Comparison of ENCODE assay signal across 7 mouse cellular contexts in genomic region chr6:55451771-55452371, GRCm38 (mm10). TPM values are rescaled to one million over a fixed set of nuclear protein-coding genes. Genes with fewer than 3 reads are reported as not detected.
DNase-seq lines count a peak whose midpoint lies in the region; ATAC-seq and TF ChIP-seq lines count a peak whose summit lies in the region.

Gene Adcyap1r1 (plus strand): TSS chr6:55451978.

- peak within 1 kb of the TSS; percentile 69 for H3K9ac ChIP-seq in forebrain, embryonic 11.5 days (ENCODE audit: low read length)
- H3K9ac ChIP-seq in hindbrain, embryonic 11.5 days (ENCODE audit: low read depth, low read length): peak within 1 kb of the TSS; percentile 83
- H3K9ac ChIP-seq in neural tube, embryonic 14.5 days (replicated peaks; ENCODE audit: low read depth, low read length): peak within 1 kb of the TSS; percentile 93

- peak within 1 kb of the TSS; percentile 51 for H3K4me3 ChIP-seq in forebrain, embryonic 11.5 days (ENCODE audit: low read depth, low read length)
- peak within 1 kb of the TSS; percentile 68 for H3K4me3 ChIP-seq in hindbrain, embryonic 11.5 days (ENCODE audit: low read depth, low read length)
- H3K4me3 ChIP-seq in neural tube, embryonic 14.5 days (ENCODE audit: low read depth, low read length): peak within 1 kb of the TSS; percentile 71

- ATAC-seq in forebrain, embryonic 11.5 days (replicated peaks; ENCODE audit: low FRiP score): peak; percentile 94
- peak; percentile 95 for ATAC-seq in hindbrain, embryonic 11.5 days (ENCODE audit: low FRiP score)
- peak; percentile 94 for ATAC-seq in neural tube, embryonic 14.5 days (ENCODE audit: low read depth)

- peak within 1 kb of the TSS; percentile 92 for H3K4me2 ChIP-seq in forebrain, embryonic 11.5 days (ENCODE audit: low read depth, low read length, severe bottlenecking)
- H3K4me2 ChIP-seq in hindbrain, embryonic 11.5 days (replicated peaks; ENCODE audit: low read depth, low read length): peak within 1 kb of the TSS; percentile 85
- H3K4me2 ChIP-seq in neural tube, embryonic 14.5 days (ENCODE audit: low read depth, low read length): peak within 1 kb of the TSS; percentile 79

- intact Hi-C loops in left cerebral cortex, postnatal 4 days (cut with DNase I): loop anchor here (5.0 kb wide), 1 partner anchor 60 kb away; no protein-coding TSS in a partner anchor

- peaks cover 10% of the 10 kb centered on the region for H3K4me1 ChIP-seq in forebrain, embryonic 11.5 days (replicated peaks; ENCODE audit: control insufficient read depth, insufficient read depth, low read length)
- peaks cover 10% of the 10 kb centered on the region for H3K4me1 ChIP-seq in hindbrain, embryonic 11.5 days (replicated peaks; ENCODE audit: control insufficient read depth, insufficient read depth, low read length)
- peaks cover 18% of the 10 kb centered on the region for H3K4me1 ChIP-seq in neural tube, embryonic 14.5 days (ENCODE audit: control insufficient read depth, insufficient read depth, low read length)

- TF ChIP-seq CTCF in brain, embryonic 14.5 days (IDR thresholded peaks at IDR 0.05; ENCODE audit: borderline replicate concordance, extremely low read depth, insufficient read depth, insufficient read length): no peak

- H3K27me3 ChIP-seq in forebrain, embryonic 11.5 days (ENCODE audit: control insufficient read depth, insufficient read depth, low read length): peaks cover 18% of the 10 kb centered on the region
- H3K27me3 ChIP-seq in hindbrain, embryonic 11.5 days (ENCODE audit: control insufficient read depth, insufficient read depth, low read length): 0 out of 2 replicates have a peak, but pooled peaks cover 4% of the 10 kb centered on the region
- H3K27me3 ChIP-seq in neural tube, embryonic 14.5 days (ENCODE audit: control insufficient read depth, insufficient read depth, low read length): peaks cover 2% of the 10 kb centered on the region; the same call in 1 of the 2 replicates

- H3K27ac ChIP-seq in forebrain, embryonic 11.5 days (ENCODE audit: low read depth, low read length): 0 out of 2 replicates have a peak within 1 kb of the TSS, but pooled peaks have one; percentile 18
- H3K27ac ChIP-seq in hindbrain, embryonic 11.5 days (ENCODE audit: low read depth, low read length): peak within 1 kb of the TSS; percentile 83
- peak within 1 kb of the TSS; percentile 81 for H3K27ac ChIP-seq in neural tube, embryonic 14.5 days (ENCODE audit: low read depth, low read length)

- no peaks in the 10 kb centered on the region for H3K36me3 ChIP-seq in forebrain, embryonic 11.5 days (ENCODE audit: control insufficient read depth, insufficient read depth, low read length)
- H3K36me3 ChIP-seq in hindbrain, embryonic 11.5 days (ENCODE audit: control insufficient read depth, insufficient read depth, low read length): no peaks in the 10 kb centered on the region
- H3K36me3 ChIP-seq in neural tube, embryonic 14.5 days (ENCODE audit: control insufficient read depth, insufficient read depth, low read length): no peaks in the 10 kb centered on the region

- DNase-seq in ZHBTc4 (ENCODE audit: low read depth, low spot score): peak; percentile 79
- peak; percentile 93 for DNase-seq in brain, embryonic 14.5 days (ENCODE audit: low read depth)
- DNase-seq in forebrain, embryonic 11.5 days (ENCODE audit: low spot score): peak; percentile 89
- DNase-seq in hindbrain, embryonic 11.5 days (ENCODE audit: low spot score): peak; percentile 86
- DNase-seq in left cerebral cortex, postnatal 4 days: peak; percentile 90
- DNase-seq in spleen, adult 12 weeks (ENCODE audit: low spot score): no peak

- peak; percentile 80; the same call in 1 of the 2 replicates for TF ChIP-seq POLR2A in brain, embryonic 14.5 days (IDR thresholded peaks at IDR 0.05; ENCODE audit: borderline replicate concordance, extremely low read depth, insufficient read depth, insufficient read length, poor library complexity, severe bottlenecking)

- H3K9me3 ChIP-seq in forebrain, embryonic 11.5 days (ENCODE audit: control insufficient read depth, low read length): no peaks in the 10 kb centered on the region
- no peaks in the 10 kb centered on the region for H3K9me3 ChIP-seq in hindbrain, embryonic 11.5 days (ENCODE audit: control insufficient read depth, low read length)
- H3K9me3 ChIP-seq in neural tube, embryonic 14.5 days (ENCODE audit: control insufficient read depth, low read length): no peaks in the 10 kb centered on the region

- WGBS in forebrain, embryonic 11.5 days: 0% methylated on average over 57 of the region's 58 CpGs
- WGBS in hindbrain, embryonic 11.5 days: under 1% methylated on average over 58 of the region's 58 CpGs
- WGBS in neural tube, embryonic 14.5 days: under 1% methylated on average over 55 of the region's 58 CpGs

RNA-seq across cellular contexts. Expression of gene Adcyap1r1, which starts in this region (rescaled TPM):
- polyA plus RNA-seq in brain, embryonic 14.5 days (2012; rRNA removed): 44.6 and 69.0 TPM in 2 replicates
- polyA plus RNA-seq in forebrain, embryonic 11.5 days (2014; fragmentation: Nextera tagmentation; extraction: Ambion mirVana): 7.9 and 8.9 TPM in 2 replicates
- 21.1 and 21.6 TPM in 2 replicates for polyA plus RNA-seq in hindbrain, embryonic 11.5 days (2014; fragmentation: Nextera tagmentation; extraction: Ambion mirVana)
- 100 to 1,000 TPM; 112 to 131 TPM for total RNA-seq in left cerebral cortex, postnatal 4 days (2021)
- polyA plus RNA-seq in neural tube, embryonic 14.5 days (2014; fragmentation: Nextera tagmentation; extraction: Ambion mirVana): 70.7 and 79.3 TPM in 2 replicates

Comparison
In these comparisons a context has a peak if more than half of its experiments do, and no peak if none do; other contexts are left out.
1. H3K27ac ChIP-seq: peak in every context shown above with its lines; median percentile 83 in hindbrain, embryonic 11.5 days; 81 in neural tube, embryonic 14.5 days; 18 in forebrain, embryonic 11.5 days.